Mouse (Mus musculus): ENCODE data around the gene Trpm1. TPM values are rescaled to one million over a fixed set of nuclear protein-coding genes. Genes with fewer than 3 reads are reported as not detected.
A peak's percentile ranks its signal among the peaks of the same experiment; 100 is the strongest.

Gene Trpm1
- polyA plus RNA-seq, 1 experiment from 2014 or later: not detected

- Histone ChIP-seq H3K9ac (replicated peaks; ENCODE audit: low read depth) (no peak overlapping the region), H3K4me3 (ENCODE audit: low read depth, low read length) (no peak overlapping the region), H3K27me3 (replicated peaks; ENCODE audit: insufficient read depth, low read length) (no peaks in the 10 kb centered on the region), H3K9me3 (ENCODE audit: low read length) (no peaks in the 10 kb centered on the region), H3K4me1 (ENCODE audit: insufficient read depth, low read depth, low read length) (no peaks in the 10 kb centered on the region), H3K4me2 (replicated peaks; ENCODE audit: low read depth, low read length) (no peak overlapping the region), H3K27ac (ENCODE audit: low read length) (no peak overlapping the region), H3K36me3 (ENCODE audit: insufficient read depth, low read length) (no peaks in the 10 kb centered on the region)
- ATAC-seq (no peak), DNase-seq (ENCODE audit: low spot score) (no peak)
- TF ChIP-seq CTCF (IDR thresholded peaks at IDR 0.05): no peak
- no peak for TF ChIP-seq EP300 (IDR thresholded peaks at IDR 0.05)
- 79% methylated on average over 3 of the region's 3 CpGs for WGBS
Measured at GRCm38 (mm10) chr7:64279548-64279947, 125.9 kb downstream of the Trpm1 start.

GRCm38 (mm10) chr7:64286566-64286965, 132.9 kb downstream of the Trpm1 start:
- H3K36me3 ChIP-seq (ENCODE audit: insufficient read depth, low read length): no peaks in the 10 kb centered on the region
- ATAC-seq: no peak
- H3K27me3 ChIP-seq (replicated peaks; ENCODE audit: insufficient read depth, low read length): no peaks in the 10 kb centered on the region
- H3K4me1 ChIP-seq (ENCODE audit: insufficient read depth, low read depth, low read length): peaks cover 6% of the 10 kb centered on the region; the same call in 1 of the 2 replicates
- no peak overlapping the region for H3K4me3 ChIP-seq (ENCODE audit: low read depth, low read length)
- TF ChIP-seq EP300 (IDR thresholded peaks at IDR 0.05) (no peak), CTCF (IDR thresholded peaks at IDR 0.05) (no peak)
- no peaks in the 10 kb centered on the region for H3K9me3 ChIP-seq (ENCODE audit: low read length)
- no peak overlapping the region for H3K27ac ChIP-seq (ENCODE audit: low read length)
- no peak overlapping the region; the same call in 1 of the 2 replicates for H3K4me2 ChIP-seq (replicated peaks; ENCODE audit: low read depth, low read length)
- DNase-seq (ENCODE audit: low spot score): no peak
- no peak overlapping the region for H3K9ac ChIP-seq (replicated peaks; ENCODE audit: low read depth)

- Histone ChIP-seq H3K27ac (ENCODE audit: low read length) (peak within 1 kb of the TSS; percentile 95), H3K4me3 (ENCODE audit: low read depth, low read length) (peak within 1 kb of the TSS; percentile 88), H3K4me2 (replicated peaks; ENCODE audit: low read depth, low read length) (peak within 1 kb of the TSS; percentile 66), H3K4me1 (ENCODE audit: insufficient read depth, low read depth, low read length) (peaks cover 6% of the 10 kb centered on the region; the same call in 1 of the 2 replicates), H3K9ac (replicated peaks; ENCODE audit: low read depth) (peak within 1 kb of the TSS; percentile 93), H3K9me3 (ENCODE audit: low read length) (no peaks in the 10 kb centered on the region), H3K27me3 (replicated peaks; ENCODE audit: insufficient read depth, low read length) (no peaks in the 10 kb centered on the region), H3K36me3 (ENCODE audit: insufficient read depth, low read length) (no peaks in the 10 kb centered on the region)
- DNase-seq (ENCODE audit: low spot score): peak; percentile 98
- peak; percentile 52; the same call in 1 of the 2 replicates for TF ChIP-seq EP300 (IDR thresholded peaks at IDR 0.05)
- TF ChIP-seq CTCF (IDR thresholded peaks at IDR 0.05): peak; percentile 74
- ATAC-seq: peak; percentile 100
- WGBS: 1% methylated on average over 77 of the region's 77 CpGs
Measured at GRCm38 (mm10) chr7:64287414-64288091, 133.9 kb downstream of the Trpm1 start, which contains the start of gene Mtmr10. TSS of gene Mtmr10 (plus strand) at chr7:64287653.

GRCm38 (mm10) chr7:64289416-64289815, 135.8 kb downstream of the Trpm1 start:
- no peak for DNase-seq (ENCODE audit: low spot score)
- no peak overlapping the region for H3K9ac ChIP-seq (replicated peaks; ENCODE audit: low read depth)
- no peak overlapping the region for H3K27ac ChIP-seq (ENCODE audit: low read length)
- WGBS: 91% methylated on average over 7 of the region's 7 CpGs
- no peak overlapping the region for H3K4me3 ChIP-seq (ENCODE audit: low read depth, low read length)
- TF ChIP-seq CTCF (IDR thresholded peaks at IDR 0.05) (no peak), EP300 (IDR thresholded peaks at IDR 0.05) (no peak)
- no peaks in the 10 kb centered on the region for H3K27me3 ChIP-seq (replicated peaks; ENCODE audit: insufficient read depth, low read length)
- H3K9me3 ChIP-seq (ENCODE audit: low read length): no peaks in the 10 kb centered on the region
- no peak overlapping the region for H3K4me2 ChIP-seq (replicated peaks; ENCODE audit: low read depth, low read length)
- H3K4me1 ChIP-seq (ENCODE audit: insufficient read depth, low read depth, low read length): peaks cover 6% of the 10 kb centered on the region; the same call in 1 of the 2 replicates
- no peaks in the 10 kb centered on the region for H3K36me3 ChIP-seq (ENCODE audit: insufficient read depth, low read length)
- ATAC-seq: no peak

GRCm38 (mm10) chr7:64290431-64290830, 136.8 kb downstream of the Trpm1 start:
- Histone ChIP-seq H3K4me2 (replicated peaks; ENCODE audit: low read depth, low read length) (no peak overlapping the region), H3K36me3 (ENCODE audit: insufficient read depth, low read length) (no peaks in the 10 kb centered on the region), H3K9ac (replicated peaks; ENCODE audit: low read depth) (no peak overlapping the region), H3K4me3 (ENCODE audit: low read depth, low read length) (no peak overlapping the region), H3K9me3 (ENCODE audit: low read length) (no peaks in the 10 kb centered on the region), H3K4me1 (ENCODE audit: insufficient read depth, low read depth, low read length) (peaks cover 6% of the 10 kb centered on the region; the same call in 1 of the 2 replicates), H3K27me3 (replicated peaks; ENCODE audit: insufficient read depth, low read length) (no peaks in the 10 kb centered on the region), H3K27ac (ENCODE audit: low read length) (no peak overlapping the region)
- DNase-seq (ENCODE audit: low spot score): no peak
- TF ChIP-seq EP300 (IDR thresholded peaks at IDR 0.05): no peak
- TF ChIP-seq CTCF (IDR thresholded peaks at IDR 0.05): no peak
- ATAC-seq: no peak
- 78% methylated on average over 6 of the region's 6 CpGs for WGBS

GRCm38 (mm10) chr7:64291722-64292121, 138.1 kb downstream of the Trpm1 start:
- TF ChIP-seq CTCF (IDR thresholded peaks at IDR 0.05): no peak
- no peak for TF ChIP-seq EP300 (IDR thresholded peaks at IDR 0.05)
- H3K4me3 ChIP-seq (ENCODE audit: low read depth, low read length): no peak overlapping the region
- DNase-seq (ENCODE audit: low spot score) (no peak), ATAC-seq (no peak)
- H3K36me3 ChIP-seq (ENCODE audit: insufficient read depth, low read length): no peaks in the 10 kb centered on the region
- H3K9ac ChIP-seq (replicated peaks; ENCODE audit: low read depth): no peak overlapping the region
- H3K9me3 ChIP-seq (ENCODE audit: low read length): no peaks in the 10 kb centered on the region
- 94% methylated on average over 10 of the region's 10 CpGs for WGBS
- H3K27ac ChIP-seq (ENCODE audit: low read length): no peak overlapping the region
- H3K4me2 ChIP-seq (replicated peaks; ENCODE audit: low read depth, low read length): no peak overlapping the region
- peaks cover 6% of the 10 kb centered on the region; the same call in 1 of the 2 replicates for H3K4me1 ChIP-seq (ENCODE audit: insufficient read depth, low read depth, low read length)
- no peaks in the 10 kb centered on the region for H3K27me3 ChIP-seq (replicated peaks; ENCODE audit: insufficient read depth, low read length)

Data from lung, postnatal 0 days (tissue).